Mouse (Mus musculus) embryonic facial prominence, embryonic 11.5 days (tissue): ENCODE results near the gene Gm10135. TPM values are rescaled to one million over a fixed set of nuclear protein-coding genes. Genes with fewer than 3 reads are reported as not detected.

Source experiments
- ATAC-seq: fragments of 200-750 bp; cut with Nextera tagmentation; replicated peaks from 2 replicates; pipeline ENCODE4 v1.8.0; 2017; ENCODE audit warnings: low read depth; ENCODE audit not compliant: insufficient number of reproducible peaks, low FRiP score, low TSS enrichment
- DNase-seq: peaks from one replicate; pipeline ENCODE4 v3.0.0-alpha.2; 2015; ENCODE audit warnings: low spot score
- H3K27ac ChIP-seq: fragments of 300-500 bp; sonication (generic); replicated peaks from 2 replicates; pipeline ENCODE4 v1.5.1; 2014; ENCODE audit warnings: mild to moderate bottlenecking, low read depth, low read length, control low read depth
- H3K27me3 ChIP-seq: fragments of 300-500 bp; sonication (generic); 2 replicates; pipeline ENCODE4 v1.6.1; 2014; ENCODE audit warnings: mild to moderate bottlenecking, low read length, moderate library complexity, mixed read lengths; ENCODE audit not compliant: control insufficient read depth, insufficient read depth
- H3K36me3 ChIP-seq: fragments of 300-500 bp; sonication (generic); replicated peaks from 2 replicates; pipeline ENCODE4 v1.6.1; 2014; ENCODE audit warnings: low read depth, mild to moderate bottlenecking, low read length, moderate library complexity, mixed read lengths; ENCODE audit not compliant: control insufficient read depth, insufficient read depth
- H3K4me1 ChIP-seq: fragments of 300-500 bp; sonication (generic); 2 replicates; pipeline ENCODE4 v1.6.1; 2014; ENCODE audit warnings: low read length, mixed read lengths; ENCODE audit not compliant: control insufficient read depth, insufficient read depth
- H3K4me2 ChIP-seq: fragments of 300-500 bp; sonication (generic); 2 replicates; pipeline ENCODE4 v1.6.1; 2014; ENCODE audit warnings: low read depth, mild to moderate bottlenecking, control low read depth, low read length, moderate library complexity
- H3K4me3 ChIP-seq: fragments of 300-500 bp; sonication (generic); 2 replicates; pipeline ENCODE4 v1.5.1; 2014; ENCODE audit warnings: low read depth, low read length, control low read depth
- H3K9ac ChIP-seq: fragments of 300-500 bp; sonication (generic); replicated peaks from 2 replicates; pipeline ENCODE4 v1.6.1; 2014; ENCODE audit warnings: mild to moderate bottlenecking, control low read depth, low read length
- H3K9me3 ChIP-seq: fragments of 300-500 bp; sonication (generic); replicated peaks from 2 replicates; pipeline ENCODE4 v1.6.1; 2016; ENCODE audit warnings: mild to moderate bottlenecking, low read length, inconsistent platforms, mixed read lengths; ENCODE audit not compliant: control insufficient read depth
- WGBS: fragments of 180-500 bp; shearing (Covaris S2); extraction: QIAGEN DNeasy Blood & Tissue Kit; methylation state at CpG from one replicate; pipeline ENCODE4 v1.1.7; 2014; 5-methylcytosine and 5-hydroxymethylcytosine counted together
- polyA plus RNA-seq: library from polyadenylated mRNA; unstranded; fragments of >200 nt; fragmentation: Nextera tagmentation; extraction: Ambion mirVana; gene quantifications from 2 replicates; pipeline ENCODE4 v1.2.1, GENCODE M21; 2014

Gene Gm10135
- polyA plus RNA-seq, 1 experiment from 2014 or later: not detected

- ATAC-seq (no peak), DNase-seq (no peak)
- Histone ChIP-seq H3K4me3 (no peak overlapping the region), H3K27me3 (no peaks in the 10 kb centered on the region), H3K9ac (no peak overlapping the region), H3K9me3 (no peaks in the 10 kb centered on the region), H3K4me2 (no peak overlapping the region), H3K36me3 (no peaks in the 10 kb centered on the region), H3K27ac (no peak overlapping the region), H3K4me1 (no peaks in the 10 kb centered on the region)
Observed at GRCm38 (mm10) chr5:72927074-72927473, 47.4 kb downstream of the Gm10135 start.

DNA sequence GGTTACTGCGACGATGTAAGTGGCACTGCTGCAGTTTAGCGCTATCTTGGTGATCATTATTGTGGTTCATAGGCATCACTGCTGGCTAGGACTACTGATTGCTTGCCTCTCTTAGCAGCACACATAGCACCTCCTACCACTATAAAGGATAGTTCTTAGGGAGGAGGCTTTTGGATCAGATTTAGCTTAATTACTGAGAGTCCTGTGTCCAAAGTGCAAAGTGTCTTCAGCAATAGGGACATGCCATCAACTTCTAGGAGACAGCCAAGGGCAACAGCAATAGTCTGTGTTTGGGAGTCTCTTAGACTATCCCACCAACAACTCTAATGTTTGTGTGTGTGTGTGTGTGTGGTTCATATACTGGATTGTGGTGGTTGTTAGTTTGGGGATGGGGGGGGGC is 51.7 kb downstream of the Gm10135 start:
- no peak overlapping the region for H3K4me2 ChIP-seq
- WGBS: 98% methylated on average over 3 of the region's 3 CpGs
- no peak overlapping the region for H3K4me3 ChIP-seq
- ATAC-seq (no peak), DNase-seq (no peak)
- H3K4me1 ChIP-seq: no peaks in the 10 kb centered on the region
- no peak overlapping the region for H3K9ac ChIP-seq
- no peaks in the 10 kb centered on the region for H3K36me3 ChIP-seq
- no peaks in the 10 kb centered on the region for H3K27me3 ChIP-seq
- no peaks in the 10 kb centered on the region for H3K9me3 ChIP-seq
- H3K27ac ChIP-seq: no peak overlapping the region

DNA sequence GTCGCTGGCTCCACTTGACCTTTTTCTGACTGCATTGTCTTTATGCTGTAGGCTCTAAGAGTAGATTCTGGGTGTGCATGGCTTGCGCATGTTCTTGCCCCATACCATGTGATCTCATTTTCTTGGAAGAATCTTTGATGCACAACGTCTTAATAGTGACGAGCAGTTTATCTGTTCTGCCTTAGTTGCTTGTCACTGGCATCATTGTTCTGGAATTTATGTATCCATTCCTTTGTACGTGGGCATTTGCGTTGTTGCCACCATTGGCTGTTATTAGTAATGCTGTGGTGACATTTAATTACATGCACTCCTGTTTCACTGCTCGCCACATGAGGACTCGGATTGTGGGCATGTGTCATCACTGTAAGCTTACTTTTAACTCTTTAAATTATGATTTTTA is 53.3 kb downstream of the Gm10135 start:
- Histone ChIP-seq H3K27ac (no peak overlapping the region), H3K27me3 (no peaks in the 10 kb centered on the region), H3K36me3 (no peaks in the 10 kb centered on the region), H3K4me3 (no peak overlapping the region), H3K4me1 (no peaks in the 10 kb centered on the region), H3K9me3 (no peaks in the 10 kb centered on the region), H3K9ac (no peak overlapping the region), H3K4me2 (no peak overlapping the region)
- ATAC-seq: no peak
- 93% methylated on average over 8 of the region's 8 CpGs for WGBS
- no peak for DNase-seq

- DNase-seq: no peak
- no peak overlapping the region for H3K4me3 ChIP-seq
- H3K36me3 ChIP-seq: no peaks in the 10 kb centered on the region
Observed at GRCm38 (mm10) chr5:72920416-72920815, 54.1 kb downstream of the Gm10135 start.

DNA sequence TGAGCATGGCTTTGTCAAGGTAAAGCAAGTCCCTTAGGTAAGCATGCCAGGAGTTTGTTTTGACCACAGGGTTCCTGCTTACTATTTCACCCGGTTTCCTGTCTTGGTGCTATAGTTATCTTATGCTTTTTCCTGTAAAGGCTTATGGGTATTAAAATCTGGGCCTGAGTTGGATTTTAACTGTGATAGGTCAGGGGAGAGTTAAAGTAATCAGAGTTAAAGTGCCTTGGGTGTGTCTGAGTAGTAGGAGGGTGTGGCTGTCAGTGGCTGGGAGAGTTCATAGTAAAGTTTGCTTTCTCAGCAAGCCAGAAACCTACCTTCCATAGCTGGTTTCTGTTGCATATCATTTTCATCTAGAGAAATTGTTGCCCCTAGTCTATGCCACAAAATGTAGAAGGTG is 57.7 kb downstream of the Gm10135 start:
- WGBS: 61% methylated on average over 1 of the region's 1 CpGs
- no peak overlapping the region for H3K4me2 ChIP-seq
- no peaks in the 10 kb centered on the region for H3K36me3 ChIP-seq
- H3K27ac ChIP-seq: no peak overlapping the region
- no peak overlapping the region for H3K4me3 ChIP-seq
- H3K27me3 ChIP-seq: no peaks in the 10 kb centered on the region
- DNase-seq (no peak), ATAC-seq (no peak)
- H3K9me3 ChIP-seq: no peaks in the 10 kb centered on the region
- no peaks in the 10 kb centered on the region for H3K4me1 ChIP-seq
- no peak overlapping the region for H3K9ac ChIP-seq

More at GRCm38 (mm10) chr5:72920416-72920815, 54.1 kb downstream of the Gm10135 start:
- no peaks in the 10 kb centered on the region for H3K4me1 ChIP-seq
- no peak overlapping the region for H3K27ac ChIP-seq
- no peak for ATAC-seq
- no peaks in the 10 kb centered on the region for H3K9me3 ChIP-seq
- no peak overlapping the region for H3K4me2 ChIP-seq
- H3K9ac ChIP-seq: no peak overlapping the region
- WGBS: 94% methylated on average over 4 of the region's 4 CpGs
- H3K27me3 ChIP-seq: no peaks in the 10 kb centered on the region

DNA sequence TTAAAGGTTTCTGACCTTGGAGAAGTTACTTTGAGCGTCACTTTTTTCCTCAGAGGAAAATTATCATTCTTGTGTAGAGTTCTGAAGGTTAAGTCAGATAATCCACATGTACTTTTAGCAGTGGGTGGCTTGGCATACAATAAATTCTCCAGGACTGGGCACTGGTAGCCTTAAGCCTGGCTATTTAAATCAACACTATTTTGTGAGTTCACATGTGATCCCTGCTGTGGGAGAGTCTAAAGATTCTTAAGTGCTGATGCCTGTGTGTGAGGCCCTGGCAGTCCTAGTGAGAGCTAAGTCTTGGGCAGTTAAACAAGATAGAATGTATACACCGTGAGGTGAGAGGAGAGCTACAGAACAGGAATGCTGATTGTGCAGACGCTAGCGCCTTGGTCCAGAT is 58.5 kb downstream of the Gm10135 start:
- H3K9me3 ChIP-seq: no peaks in the 10 kb centered on the region
- DNase-seq (peak; percentile 8), ATAC-seq (no peak)
- peak overlapping the region; percentile 99 for H3K9ac ChIP-seq
- 51% methylated on average over 4 of the region's 4 CpGs for WGBS
- H3K4me1 ChIP-seq: no peaks in the 10 kb centered on the region
- no peaks in the 10 kb centered on the region for H3K36me3 ChIP-seq
- H3K4me3 ChIP-seq: peak overlapping the region; percentile 97
- peak overlapping the region; percentile 76 for H3K4me2 ChIP-seq
- H3K27me3 ChIP-seq: no peaks in the 10 kb centered on the region
- H3K27ac ChIP-seq: no peak overlapping the region

Other genes starting within 250 kb of the Gm10135 start
- 0.13 TPM in 1 of 2 replicates, not detected in the other for gene Txk, start 221.9 kb downstream of the Gm10135 start, polyA plus RNA-seq
- 2.6 and 3.2 TPM in 2 replicates for gene Tec, start 106.2 kb downstream of the Gm10135 start, polyA plus RNA-seq
- gene Slain2, start 60.4 kb downstream of the Gm10135 start, polyA plus RNA-seq: 25.3 and 26.7 TPM in 2 replicates
- gene Slc10a4, start 32.2 kb upstream of the Gm10135 start, polyA plus RNA-seq: 1.9 and 2.3 TPM in 2 replicates